Mouse (Mus musculus): ENCODE data around the gene Nos1. TPM values are rescaled to one million over a fixed set of nuclear protein-coding genes. Genes with fewer than 3 reads are reported as not detected.
A peak's percentile ranks its signal among the peaks of the same experiment; 100 is the strongest.

The Nos1 gene
- total RNA-seq, 2 experiments from 2014 or later = 0.09 TPM; not detected in 1

GRCm38 (mm10) chr5:117941552-117941951 is 160.7 kb downstream of the Nos1 start:
- no peak for ATAC-seq (replicated peaks; ENCODE audit: low FRiP score, poor library complexity, severe bottlenecking)

- no peak for ATAC-seq (replicated peaks; ENCODE audit: low FRiP score, poor library complexity, severe bottlenecking)
Measured at GRCm38 (mm10) chr5:117946605-117947004, 165.8 kb downstream of the Nos1 start.

- no peak for ATAC-seq (replicated peaks; ENCODE audit: low FRiP score, poor library complexity, severe bottlenecking)
Measured at GRCm38 (mm10) chr5:117949393-117949792, 168.6 kb downstream of the Nos1 start.

- ATAC-seq (replicated peaks; ENCODE audit: low FRiP score, poor library complexity, severe bottlenecking) = no peak
Measured at GRCm38 (mm10) chr5:117953893-117954292, 173.1 kb downstream of the Nos1 start.

GRCm38 (mm10) chr5:117954429-117954828 is 173.6 kb downstream of the Nos1 start:
- ATAC-seq (replicated peaks; ENCODE audit: low FRiP score, poor library complexity, severe bottlenecking) = no peak

GRCm38 (mm10) chr5:117955675-117956420 is 175.0 kb downstream of the Nos1 start:
- no peak for ATAC-seq (replicated peaks; ENCODE audit: low FRiP score, poor library complexity, severe bottlenecking)

- no peak for ATAC-seq (replicated peaks; ENCODE audit: low FRiP score, poor library complexity, severe bottlenecking)
Measured at GRCm38 (mm10) chr5:117964750-117965149, 183.9 kb downstream of the Nos1 start.

- no peak for ATAC-seq (replicated peaks; ENCODE audit: low FRiP score, poor library complexity, severe bottlenecking)
Measured at GRCm38 (mm10) chr5:117966956-117967355, 186.1 kb downstream of the Nos1 start.

GRCm38 (mm10) chr5:117967659-117968069 is 186.8 kb downstream of the Nos1 start:
- no peak for ATAC-seq (replicated peaks; ENCODE audit: low FRiP score, poor library complexity, severe bottlenecking)

- ATAC-seq (replicated peaks; ENCODE audit: low FRiP score, poor library complexity, severe bottlenecking) = no peak
Measured at GRCm38 (mm10) chr5:117969681-117970427, 189.0 kb downstream of the Nos1 start.

GRCm38 (mm10) chr5:117976263-117976656 is 195.4 kb downstream of the Nos1 start:
- no peak for ATAC-seq (replicated peaks; ENCODE audit: low FRiP score, poor library complexity, severe bottlenecking)

GRCm38 (mm10) chr5:117976657-117977500 is 196.0 kb downstream of the Nos1 start, which contains the start of gene Fbxo21:
Fbxo21 (plus strand) TSS chr5:117976730.
- ATAC-seq (replicated peaks; ENCODE audit: low FRiP score, poor library complexity, severe bottlenecking) = peak; percentile 95

- no peak for ATAC-seq (replicated peaks; ENCODE audit: low FRiP score, poor library complexity, severe bottlenecking)
Measured at GRCm38 (mm10) chr5:117977501-117978158, 196.8 kb downstream of the Nos1 start.

GRCm38 (mm10) chr5:117978159-117978697 is 197.4 kb downstream of the Nos1 start:
- ATAC-seq (replicated peaks; ENCODE audit: low FRiP score, poor library complexity, severe bottlenecking) = no peak

- ATAC-seq (replicated peaks; ENCODE audit: low FRiP score, poor library complexity, severe bottlenecking) = no peak
Measured at GRCm38 (mm10) chr5:117979082-117979481, 198.2 kb downstream of the Nos1 start.

- no peak for ATAC-seq (replicated peaks; ENCODE audit: low FRiP score, poor library complexity, severe bottlenecking)
Measured at GRCm38 (mm10) chr5:117980921-117981320, 200.1 kb downstream of the Nos1 start.

- no peak for ATAC-seq (replicated peaks; ENCODE audit: low FRiP score, poor library complexity, severe bottlenecking)
Measured at GRCm38 (mm10) chr5:117981943-117982342, 201.1 kb downstream of the Nos1 start.

GRCm38 (mm10) chr5:117986327-117986726 is 205.5 kb downstream of the Nos1 start:
- ATAC-seq (replicated peaks; ENCODE audit: low FRiP score, poor library complexity, severe bottlenecking) = no peak

- ATAC-seq (replicated peaks; ENCODE audit: low FRiP score, poor library complexity, severe bottlenecking) = no peak
Measured at GRCm38 (mm10) chr5:117987891-117988290, 207.1 kb downstream of the Nos1 start.
